Mouse (Mus musculus): ENCODE measurements around the gene Ppp1r16b. TPM values are rescaled to one million over a fixed set of nuclear protein-coding genes. Genes with fewer than 3 reads are reported as not detected.

The Ppp1r16b gene
- polyA plus RNA-seq, 1 experiment from 2014 or later: 27.7 TPM

DNA sequence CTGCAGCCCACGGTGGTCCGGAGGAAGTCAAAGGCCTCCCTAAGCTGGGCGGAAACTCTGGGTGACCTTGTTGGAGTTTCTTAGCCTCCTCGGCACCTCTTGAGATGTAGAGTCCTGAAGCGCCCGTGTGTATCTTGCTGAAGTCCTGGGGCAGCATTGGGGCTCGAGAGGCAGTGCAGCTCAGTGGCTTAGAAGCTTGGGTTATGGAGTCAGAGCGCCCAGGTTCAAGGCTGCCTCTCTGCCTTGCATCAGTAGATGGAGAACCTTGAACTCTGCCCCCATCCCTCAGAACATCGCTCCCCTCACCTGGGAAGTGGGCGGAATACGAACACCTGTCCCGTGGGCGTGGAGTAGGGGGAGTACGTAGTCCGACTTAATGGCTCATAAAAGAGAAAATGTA, 129.8 kb downstream of the Ppp1r16b start:
- Histone ChIP-seq H3K4me1 (ENCODE audit: control insufficient read depth, insufficient read depth, low read length) (peaks cover 13% of the 10 kb centered on the region), H3K9ac (ENCODE audit: low read depth, low read length) (peak overlapping the region; percentile 79), H3K4me2 (ENCODE audit: low read length) (peak overlapping the region; percentile 87), H3K4me3 (ENCODE audit: low read depth, low read length) (peak overlapping the region; percentile 76), H3K27ac (ENCODE audit: low read length) (peak overlapping the region; percentile 74), H3K9me3 (replicated peaks; ENCODE audit: control insufficient read depth, low read length, poor library complexity, severe bottlenecking) (no peaks in the 10 kb centered on the region), H3K36me3 (ENCODE audit: control insufficient read depth, insufficient read depth, low read length) (no peaks in the 10 kb centered on the region), H3K27me3 (ENCODE audit: control insufficient read depth, insufficient read depth, low read depth, low read length) (no peaks in the 10 kb centered on the region)
- WGBS: 8% methylated on average over 15 of the region's 15 CpGs
- no peak; the same call in 1 of the 2 replicates for ATAC-seq

DNA sequence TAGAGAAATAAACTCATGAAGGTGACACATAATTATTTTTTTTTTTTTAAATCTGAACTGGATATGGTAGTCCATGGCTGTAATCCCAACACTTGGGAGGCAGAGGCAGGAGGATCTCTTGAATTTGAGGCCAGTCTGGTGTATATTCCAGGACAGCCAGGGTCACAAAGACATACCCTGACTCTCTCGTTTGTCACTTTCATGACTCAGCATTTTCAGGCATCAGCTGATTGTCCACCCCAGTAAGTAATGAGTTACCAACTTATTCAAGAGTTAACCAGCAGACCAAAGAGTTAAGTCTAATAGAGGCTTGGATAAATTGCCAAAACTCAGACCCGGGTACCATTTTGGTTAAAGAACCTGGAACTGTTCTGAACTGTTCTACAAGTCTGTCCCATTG, 130.7 kb downstream of the Ppp1r16b start:
- Histone ChIP-seq H3K9ac (ENCODE audit: low read depth, low read length) (no peak overlapping the region), H3K9me3 (replicated peaks; ENCODE audit: control insufficient read depth, low read length, poor library complexity, severe bottlenecking) (no peaks in the 10 kb centered on the region), H3K4me3 (ENCODE audit: low read depth, low read length) (no peak overlapping the region), H3K4me2 (ENCODE audit: low read length) (no peak overlapping the region), H3K27me3 (ENCODE audit: control insufficient read depth, insufficient read depth, low read depth, low read length) (no peaks in the 10 kb centered on the region), H3K36me3 (ENCODE audit: control insufficient read depth, insufficient read depth, low read length) (no peaks in the 10 kb centered on the region), H3K4me1 (ENCODE audit: control insufficient read depth, insufficient read depth, low read length) (peaks cover 13% of the 10 kb centered on the region), H3K27ac (ENCODE audit: low read length) (no peak overlapping the region)
- ATAC-seq: no peak
- WGBS: 81% methylated on average over 2 of the region's 2 CpGs

DNA sequence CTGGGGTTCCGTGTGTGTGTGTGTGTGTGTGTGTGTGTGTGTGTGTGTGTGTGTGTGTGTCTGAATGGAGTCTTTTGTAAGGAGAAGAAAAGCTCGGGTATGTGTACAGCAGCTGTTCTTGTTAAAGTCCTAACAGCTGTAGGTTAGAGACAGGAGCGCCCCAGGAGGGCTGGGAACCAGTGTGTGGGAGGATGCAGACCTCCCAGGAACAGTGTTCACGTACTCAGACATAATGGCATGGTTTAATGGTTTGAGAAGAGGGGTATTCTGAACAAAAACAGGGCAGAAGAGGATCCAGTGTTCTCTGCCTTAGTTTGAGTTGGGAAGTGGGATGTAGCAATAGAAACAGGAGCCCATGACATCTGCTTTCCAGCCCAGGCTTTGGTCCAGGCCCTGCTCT, 134.1 kb downstream of the Ppp1r16b start:
- Histone ChIP-seq H3K27ac (ENCODE audit: low read length) (no peak overlapping the region), H3K4me2 (ENCODE audit: low read length) (no peak overlapping the region), H3K9me3 (replicated peaks; ENCODE audit: control insufficient read depth, low read length, poor library complexity, severe bottlenecking) (no peaks in the 10 kb centered on the region), H3K4me3 (ENCODE audit: low read depth, low read length) (no peak overlapping the region), H3K4me1 (ENCODE audit: control insufficient read depth, insufficient read depth, low read length) (peaks cover 6% of the 10 kb centered on the region), H3K27me3 (ENCODE audit: control insufficient read depth, insufficient read depth, low read depth, low read length) (no peaks in the 10 kb centered on the region), H3K36me3 (ENCODE audit: control insufficient read depth, insufficient read depth, low read length) (peaks cover 9% of the 10 kb centered on the region; the same call in 1 of the 2 replicates), H3K9ac (ENCODE audit: low read depth, low read length) (no peak overlapping the region)
- 46% methylated on average over 4 of the region's 4 CpGs for WGBS
- ATAC-seq: no peak

GRCm38 (mm10) chr2:158800788-158801187, 135.6 kb downstream of the Ppp1r16b start:
- H3K4me3 ChIP-seq (ENCODE audit: low read depth, low read length): no peak overlapping the region
- H3K9me3 ChIP-seq (replicated peaks; ENCODE audit: control insufficient read depth, low read length, poor library complexity, severe bottlenecking): no peaks in the 10 kb centered on the region
- WGBS: 96% methylated on average over 8 of the region's 8 CpGs
- no peak for ATAC-seq
- no peak overlapping the region for H3K4me2 ChIP-seq (ENCODE audit: low read length)
- no peak overlapping the region for H3K9ac ChIP-seq (ENCODE audit: low read depth, low read length)
- no peaks in the 10 kb centered on the region for H3K4me1 ChIP-seq (ENCODE audit: control insufficient read depth, insufficient read depth, low read length)
- H3K36me3 ChIP-seq (ENCODE audit: control insufficient read depth, insufficient read depth, low read length): peaks cover 9% of the 10 kb centered on the region; the same call in 1 of the 2 replicates
- no peaks in the 10 kb centered on the region for H3K27me3 ChIP-seq (ENCODE audit: control insufficient read depth, insufficient read depth, low read depth, low read length)
- H3K27ac ChIP-seq (ENCODE audit: low read length): no peak overlapping the region

GRCm38 (mm10) chr2:158803575-158803974, 138.4 kb downstream of the Ppp1r16b start:
- Histone ChIP-seq H3K36me3 (ENCODE audit: control insufficient read depth, insufficient read depth, low read length) (peaks cover 11% of the 10 kb centered on the region; the same call in 1 of the 2 replicates), H3K9ac (ENCODE audit: low read depth, low read length) (no peak overlapping the region), H3K27me3 (ENCODE audit: control insufficient read depth, insufficient read depth, low read depth, low read length) (no peaks in the 10 kb centered on the region), H3K27ac (ENCODE audit: low read length) (no peak overlapping the region), H3K4me1 (ENCODE audit: control insufficient read depth, insufficient read depth, low read length) (no peaks in the 10 kb centered on the region), H3K9me3 (replicated peaks; ENCODE audit: control insufficient read depth, low read length, poor library complexity, severe bottlenecking) (no peaks in the 10 kb centered on the region), H3K4me3 (ENCODE audit: low read depth, low read length) (no peak overlapping the region), H3K4me2 (ENCODE audit: low read length) (no peak overlapping the region)
- no peak for ATAC-seq
- 94% methylated on average over 8 of the region's 8 CpGs for WGBS

DNA sequence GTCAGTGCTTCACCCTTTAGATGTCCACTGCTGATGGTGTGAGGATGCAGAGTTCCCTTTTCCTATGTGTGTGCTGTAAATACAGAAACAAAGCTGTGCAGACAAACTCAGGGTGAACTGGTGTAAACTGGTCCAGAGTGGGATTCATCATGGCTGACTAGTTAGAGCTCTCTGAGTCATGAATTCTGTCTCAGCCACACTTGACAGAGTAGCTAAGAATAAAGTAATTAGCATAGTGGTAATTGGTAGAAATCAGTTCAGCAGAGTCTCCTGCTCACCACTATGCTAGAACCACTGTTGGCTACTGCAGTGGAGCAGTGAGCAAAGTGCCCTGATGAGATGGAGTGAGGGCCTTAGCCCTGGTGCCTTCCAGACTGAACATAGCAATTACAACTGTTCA, 150.5 kb downstream of the Ppp1r16b start:
- Histone ChIP-seq H3K4me3 (ENCODE audit: low read depth, low read length) (no peak overlapping the region), H3K4me2 (ENCODE audit: low read length) (no peak overlapping the region), H3K4me1 (ENCODE audit: control insufficient read depth, insufficient read depth, low read length) (no peaks in the 10 kb centered on the region; the same call in 1 of the 2 replicates), H3K9ac (ENCODE audit: low read depth, low read length) (no peak overlapping the region), H3K36me3 (ENCODE audit: control insufficient read depth, insufficient read depth, low read length) (peaks cover 16% of the 10 kb centered on the region), H3K27ac (ENCODE audit: low read length) (no peak overlapping the region), H3K9me3 (replicated peaks; ENCODE audit: control insufficient read depth, low read length, poor library complexity, severe bottlenecking) (no peaks in the 10 kb centered on the region), H3K27me3 (ENCODE audit: control insufficient read depth, insufficient read depth, low read depth, low read length) (no peaks in the 10 kb centered on the region)
- no peak for ATAC-seq

MicroRNAs within 50 kb of the gene (microRNA counts, 519-probe panel; counts per million panel counts)
- microRNA mmu-miR-3474: 1,176 counts per million, percentile 23 among the panel's probes with 10 or more counts

Small RNA genes within 50 kb of the gene (microRNA-seq; reads per million reads assigned to microRNA genes)
- gene Gm26141 (not detected), gene Mir3474 (3.3 reads per million, percentile 16 among the genes with 10 or more reads in this experiment)

Other genes with a start within 250 kb of the Ppp1r16b start
- not detected in 2 replicates for gene Adig, start 162.8 kb upstream of the Ppp1r16b start, polyA plus RNA-seq (2015; fragmentation: Nextera tagmentation; extraction: Ambion mirVana)
- gene Arhgap40, start 152.6 kb upstream of the Ppp1r16b start, polyA plus RNA-seq (2015; fragmentation: Nextera tagmentation; extraction: Ambion mirVana): 1.4 and 1.5 TPM in 2 replicates
- gene Slc32a1, start 54.6 kb upstream of the Ppp1r16b start, polyA plus RNA-seq (2015; fragmentation: Nextera tagmentation; extraction: Ambion mirVana): 8.2 and 8.6 TPM in 2 replicates
- gene Actr5, start 40.5 kb upstream of the Ppp1r16b start, polyA plus RNA-seq (2015; fragmentation: Nextera tagmentation; extraction: Ambion mirVana): 8.9 and 9.5 TPM in 2 replicates
- gene Fam83d, start 102.7 kb downstream of the Ppp1r16b start, polyA plus RNA-seq (2015; fragmentation: Nextera tagmentation; extraction: Ambion mirVana): 4.7 and 5.4 TPM in 2 replicates
- 12.6 and 14.9 TPM in 2 replicates for gene Dhx35, start 129.4 kb downstream of the Ppp1r16b start, polyA plus RNA-seq (2015; fragmentation: Nextera tagmentation; extraction: Ambion mirVana)

Measured in midbrain, embryonic 16.5 days (tissue).